Mouse (Mus musculus) liver, embryonic 14.5 days (tissue): Measurements from ENCODE around the gene Gsap. TPM values are rescaled to one million over a fixed set of nuclear protein-coding genes. Genes with fewer than 3 reads are reported as not detected.

Experiments
- ATAC-seq: fragments of 200-750 bp; cut with Nextera tagmentation; 2 replicates; pipeline ENCODE4 v1.8.0; 2017; ENCODE audit warnings: moderate number of reproducible peaks, mild to moderate bottlenecking, moderate library complexity; ENCODE audit not compliant: insufficient read depth
- DNase-seq, 3 experiments: peaks; one replicate each; pipeline ENCODE4 v3.0.0-alpha.2; 2012 to 2013; ENCODE audit warnings: low read depth in 3 of 3, low spot score in 3 of 3
- H3K27ac ChIP-seq: fragments of 300-500 bp; sonication (generic); 2 replicates; pipeline ENCODE4 v1.5.1; 2014; ENCODE audit warnings: moderate library complexity, mild to moderate bottlenecking, control low read depth, inconsistent platforms
- H3K27me3 ChIP-seq: fragments of 300-500 bp; sonication (generic); 2 replicates; pipeline ENCODE4 v1.6.1; 2014; ENCODE audit warnings: mild to moderate bottlenecking, low read length, moderate library complexity; ENCODE audit not compliant: control insufficient read depth, insufficient read depth
- H3K36me3 ChIP-seq: fragments of 300-500 bp; sonication (generic); replicated peaks from 2 replicates; pipeline ENCODE4 v1.6.1; 2014; ENCODE audit warnings: low read depth; ENCODE audit not compliant: control insufficient read depth, insufficient read depth
- H3K4me1 ChIP-seq, 2 experiments: fragments of 200-500 bp in 1 of 2; fragments of 300-500 bp in 1 of 2; sonication (generic) in 1 of 2; replicated peaks; 2 replicates each; pipeline ENCODE4 v1.6.1; 2012 to 2014; ENCODE audit warnings: antibody characterized with exemption in 1 of 2, inconsistent platforms in 1 of 2, low read length in 1 of 2; ENCODE audit not compliant: control insufficient read depth in 2 of 2, insufficient read depth in 2 of 2
- H3K4me2 ChIP-seq: fragments of 300-500 bp; sonication (generic); 2 replicates; pipeline ENCODE4 v1.6.1; 2014; ENCODE audit warnings: low read depth, mild to moderate bottlenecking, control low read depth, moderate library complexity
- H3K4me3 ChIP-seq, 2 experiments: fragments of 200-500 bp in 1 of 2; fragments of 300-500 bp in 1 of 2; sonication (generic) in 1 of 2; 2 replicates each; pipeline ENCODE4 v1.5.1; 2012 to 2014; ENCODE audit warnings: low read depth in 2 of 2, low read length in 2 of 2, mild to moderate bottlenecking in 2 of 2, control low read depth in 1 of 2, inconsistent platforms in 1 of 2, moderate library complexity in 1 of 2; ENCODE audit not compliant: insufficient read depth in 1 of 2
- H3K9ac ChIP-seq: fragments of 300-500 bp; sonication (generic); replicated peaks from 2 replicates; pipeline ENCODE4 v1.6.1; 2014; ENCODE audit warnings: mild to moderate bottlenecking, control low read depth, moderate library complexity
- H3K9me3 ChIP-seq: fragments of 300-500 bp; sonication (generic); 2 replicates; pipeline ENCODE4 v1.6.1; 2016; ENCODE audit warnings: low read length, mixed read lengths; ENCODE audit not compliant: control insufficient read depth
- CTCF ChIP-seq: IDR thresholded peaks from 2 replicates; pipeline ENCODE4 v1.5.1; 2016; ENCODE audit warnings: antibody characterized with exemption, low read depth, control low read depth
- EP300 ChIP-seq: IDR thresholded peaks from 2 replicates; pipeline ENCODE4 v1.6.1; 2016; ENCODE audit warnings: antibody characterized with exemption, low read depth
- WGBS: fragments of 180-500 bp; shearing (Covaris S2); extraction: QIAGEN DNeasy Blood & Tissue Kit; methylation state at CpG from one replicate; pipeline ENCODE4 v1.1.7; 2014; ENCODE audit not compliant: insufficient replicate concordance; 5-methylcytosine and 5-hydroxymethylcytosine counted together
- polyA plus RNA-seq, 2 experiments: library from polyadenylated mRNA; depleted of rRNA in 1 of 2; stranded (reverse) in 1 of 2; unstranded in 1 of 2; fragments of >200 nt; fragmentation: Nextera tagmentation in 1 of 2; extraction: Ambion mirVana in 1 of 2; gene quantifications; 2 replicates each; pipeline versions ENCODE4 v1.2.1 to v1.2.3; 2012 to 2014

Gene Gsap
- polyA plus RNA-seq, 2 experiments, result 1.3 to 2.1 TPM

DNA sequence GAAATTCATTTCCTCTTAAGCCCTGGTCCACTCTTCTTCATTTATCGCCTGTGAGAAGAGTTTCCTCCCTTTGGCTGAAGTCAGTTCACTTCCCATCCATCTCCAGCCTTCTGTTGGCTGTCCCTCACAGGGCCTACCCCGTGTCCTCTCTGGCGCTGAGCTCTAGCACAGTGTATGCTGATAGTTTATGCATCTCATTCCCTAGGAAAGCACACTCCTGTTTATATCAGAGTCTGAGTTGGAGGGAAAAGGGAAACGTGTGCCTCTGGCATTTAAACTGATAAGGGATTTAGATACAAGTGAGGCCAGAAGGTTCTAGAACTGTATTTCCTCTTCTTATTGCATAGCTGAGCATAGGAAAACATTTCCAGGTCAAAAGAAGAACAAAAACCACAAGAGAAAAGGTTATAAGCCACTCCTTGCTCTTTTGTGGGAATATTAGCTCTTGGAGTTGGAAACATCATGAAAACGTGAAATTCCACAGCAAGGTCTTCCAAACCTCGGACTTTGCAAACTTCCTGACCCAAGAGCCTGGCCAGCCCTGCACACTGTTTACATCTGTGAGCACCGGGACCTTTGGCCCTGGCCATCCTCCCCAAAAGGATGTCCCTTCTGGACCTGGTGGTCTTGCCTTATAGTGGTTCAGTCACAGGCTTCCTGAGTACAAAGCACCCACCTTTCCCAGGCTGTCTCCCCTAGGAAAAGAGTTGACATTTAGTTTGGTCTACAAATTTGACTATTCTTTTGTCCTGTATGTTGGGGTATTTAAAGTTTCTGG lies 102.8 kb downstream of the Gsap start:
- Histone ChIP-seq H3K27me3 (no peaks in the 10 kb centered on the region), H3K4me3 (no peak overlapping the region), H3K36me3 (no peaks in the 10 kb centered on the region), H3K9me3 (no peaks in the 10 kb centered on the region), H3K27ac (no peak overlapping the region), H3K4me1 (no peaks in the 10 kb centered on the region; a peak in 1 of 4 replicates), H3K4me2 (no peak overlapping the region), H3K9ac (no peak overlapping the region)
- no peak for TF ChIP-seq EP300
- TF ChIP-seq CTCF, result no peak
- no peak for ATAC-seq
- WGBS, result 41% methylated on average over 7 of the region's 7 CpGs
- no peak for DNase-seq

DNA sequence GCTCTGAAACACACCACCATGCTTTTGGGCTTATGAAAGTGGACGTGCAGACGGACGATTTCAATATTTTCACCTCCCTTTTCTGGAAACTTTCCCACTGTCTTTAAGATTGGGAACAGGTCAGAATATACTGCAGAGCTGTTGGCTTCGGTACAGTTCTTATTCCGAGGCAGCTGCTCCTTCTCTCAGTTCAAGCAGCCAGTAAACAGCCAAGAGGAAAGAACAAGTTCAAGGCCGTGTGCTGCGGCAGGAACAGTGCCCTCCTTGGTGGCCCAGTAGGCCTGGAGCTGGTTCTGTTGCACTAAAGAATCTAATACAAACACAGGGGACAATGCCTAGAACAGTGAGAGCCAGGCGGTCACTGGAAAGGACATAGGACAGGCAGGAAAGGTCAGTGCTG lies 104.5 kb downstream of the Gsap start:
- WGBS, result 68% methylated on average over 8 of the region's 8 CpGs
- Histone ChIP-seq H3K36me3 (no peaks in the 10 kb centered on the region), H3K4me2 (no peak overlapping the region), H3K27me3 (no peaks in the 10 kb centered on the region), H3K4me1 (no peaks in the 10 kb centered on the region; a peak in 1 of 4 replicates), H3K9me3 (no peaks in the 10 kb centered on the region), H3K9ac (no peak overlapping the region), H3K27ac (no peak overlapping the region), H3K4me3 (no peak overlapping the region)
- ATAC-seq (no peak), DNase-seq (no peak)
- no peak for TF ChIP-seq EP300

DNA sequence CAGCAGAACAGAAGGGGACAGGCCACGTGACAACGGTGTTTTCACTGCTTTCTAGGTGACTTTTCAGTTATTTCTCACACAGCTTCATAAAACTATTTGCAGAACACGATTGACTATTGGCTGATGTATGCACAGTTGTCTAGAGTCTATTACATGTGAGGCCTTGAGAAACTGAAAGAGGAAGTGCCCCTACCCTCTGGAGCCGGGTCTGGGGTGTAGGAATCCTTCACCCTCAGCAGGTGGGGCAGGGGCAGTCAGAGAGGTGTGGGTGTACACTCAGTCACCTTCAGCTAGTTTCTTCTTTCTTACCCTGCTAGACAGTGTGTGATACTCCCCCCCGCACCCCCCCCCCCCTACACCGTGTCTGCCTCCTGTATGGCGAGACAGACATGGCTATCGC lies 109.6 kb downstream of the Gsap start:
- no peaks in the 10 kb centered on the region for H3K27me3 ChIP-seq
- H3K4me1 ChIP-seq, result no peaks in the 10 kb centered on the region
- no peak overlapping the region for H3K4me2 ChIP-seq
- 50% methylated on average over 8 of the region's 8 CpGs for WGBS
- H3K4me3 ChIP-seq, result no peak overlapping the region
- no peak for DNase-seq
- H3K9ac ChIP-seq, result no peak overlapping the region
- no peak overlapping the region for H3K27ac ChIP-seq
- no peak for ATAC-seq
- no peaks in the 10 kb centered on the region for H3K9me3 ChIP-seq
- no peak for TF ChIP-seq CTCF
- TF ChIP-seq EP300, result no peak
- H3K36me3 ChIP-seq, result no peaks in the 10 kb centered on the region

DNA sequence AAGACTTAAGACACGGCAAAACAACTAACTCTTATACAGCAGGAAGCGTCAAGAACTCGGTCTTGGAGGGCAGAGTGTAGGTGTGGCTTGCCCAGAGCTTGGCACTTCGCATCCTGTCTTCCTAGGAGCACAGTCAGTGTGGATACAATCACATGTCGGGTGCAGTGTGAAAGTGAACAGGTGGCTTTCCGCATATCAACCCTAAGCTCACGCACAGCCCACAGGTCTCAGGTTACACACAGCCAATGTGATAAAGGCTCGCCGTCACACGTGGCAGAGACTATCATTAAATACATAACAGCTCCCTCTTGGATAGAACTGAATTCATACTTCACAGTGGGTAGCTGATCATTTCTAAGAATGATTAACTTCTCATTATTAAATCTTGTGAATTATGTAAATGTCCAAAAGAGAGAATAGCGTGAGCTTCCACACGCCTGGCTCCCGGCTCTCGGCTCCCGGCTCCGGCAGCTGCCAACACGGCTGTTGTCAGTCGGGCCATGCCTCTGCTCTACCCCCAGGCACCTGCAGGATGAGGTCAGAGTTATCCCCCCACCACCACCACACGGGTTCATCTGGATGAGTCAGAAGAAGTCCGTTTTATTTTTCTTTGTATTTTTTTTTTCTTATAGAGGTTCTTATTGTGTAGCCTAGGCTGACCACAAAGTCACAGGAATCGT lies 113.2 kb downstream of the Gsap start:
- H3K4me2 ChIP-seq, result no peak overlapping the region
- no peaks in the 10 kb centered on the region for H3K27me3 ChIP-seq
- H3K36me3 ChIP-seq, result no peaks in the 10 kb centered on the region
- no peak overlapping the region for H3K4me3 ChIP-seq
- TF ChIP-seq CTCF, result no peak
- TF ChIP-seq EP300, result no peak
- no peak overlapping the region for H3K9ac ChIP-seq
- H3K27ac ChIP-seq, result no peak overlapping the region
- H3K9me3 ChIP-seq, result no peaks in the 10 kb centered on the region
- H3K4me1 ChIP-seq, result no peaks in the 10 kb centered on the region
- ATAC-seq (no peak), DNase-seq (no peak)
- WGBS, result 70% methylated on average over 21 of the region's 21 CpGs

DNA sequence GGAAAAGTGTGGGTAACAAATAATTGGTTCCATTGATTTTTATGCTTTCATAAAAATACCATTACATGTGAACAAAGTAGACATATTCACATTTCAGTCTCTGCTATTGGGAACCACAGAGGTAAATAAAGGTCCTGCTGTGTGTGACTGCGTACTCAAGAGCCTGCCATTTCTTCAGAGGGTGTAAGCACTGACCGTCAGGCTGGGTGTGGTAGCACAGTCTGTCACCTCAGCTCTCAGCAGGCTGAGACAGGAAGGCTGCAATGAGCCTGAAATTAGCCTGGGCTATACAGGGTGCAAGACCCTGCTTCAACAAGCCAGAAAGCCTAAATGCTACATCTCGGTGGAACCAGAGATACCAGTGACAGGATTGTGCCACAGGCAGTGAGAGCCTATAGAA lies 114.0 kb downstream of the Gsap start:
- Histone ChIP-seq H3K4me2 (no peak overlapping the region), H3K4me1 (no peaks in the 10 kb centered on the region), H3K9me3 (no peaks in the 10 kb centered on the region), H3K27ac (no peak overlapping the region), H3K27me3 (no peaks in the 10 kb centered on the region), H3K4me3 (no peak overlapping the region), H3K36me3 (no peaks in the 10 kb centered on the region), H3K9ac (no peak overlapping the region)
- no peak for TF ChIP-seq CTCF
- no peak for TF ChIP-seq EP300
- WGBS, result 58% methylated on average over 3 of the region's 3 CpGs
- no peak for DNase-seq
- ATAC-seq, result no peak
